Mouse (Mus musculus) urinary bladder, postnatal 10 days (tissue): ENCODE data around the gene Ager.

Source experiments
- DNase-seq: peaks from one replicate; pipeline ENCODE4 v3.0.0; 2022; ENCODE audit warnings: low spot score

Ager gene

GRCm38 (mm10) chr17:34632261-34632691 lies 34.6 kb downstream of the Ager start:
- DNase-seq: peak; percentile 46

DNA sequence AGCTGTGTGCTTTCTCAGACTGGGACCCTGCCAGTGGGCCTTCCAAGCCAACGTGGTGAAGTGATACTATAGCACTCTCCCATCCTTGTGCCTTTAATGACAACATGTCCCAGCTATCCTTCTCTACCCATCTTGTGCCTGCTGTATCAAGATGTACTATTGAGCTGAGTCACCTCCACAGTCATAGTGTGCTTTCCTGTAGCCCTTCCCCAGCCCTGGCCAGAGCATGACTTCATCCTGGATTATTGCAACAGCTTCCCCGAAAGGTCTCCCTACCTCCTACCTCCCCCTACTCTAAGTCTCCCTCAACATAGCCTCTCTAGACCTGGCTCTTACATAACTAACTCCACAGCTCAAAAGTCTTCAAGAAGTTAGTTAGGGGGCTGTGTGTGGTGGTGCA lies 38.0 kb downstream of the Ager start:
- DNase-seq: no peak

- DNase-seq: no peak
These were observed 39.8 kb downstream of the Ager start for GRCm38 (mm10) chr17:34637459-34637858.

- DNase-seq: no peak
These were observed 42.0 kb downstream of the Ager start for GRCm38 (mm10) chr17:34639461-34640255.

- DNase-seq: no peak
These were observed 43.3 kb downstream of the Ager start for GRCm38 (mm10) chr17:34640778-34641601.

- no peak for DNase-seq
These were observed 44.3 kb downstream of the Ager start for GRCm38 (mm10) chr17:34641945-34642344.

DNA sequence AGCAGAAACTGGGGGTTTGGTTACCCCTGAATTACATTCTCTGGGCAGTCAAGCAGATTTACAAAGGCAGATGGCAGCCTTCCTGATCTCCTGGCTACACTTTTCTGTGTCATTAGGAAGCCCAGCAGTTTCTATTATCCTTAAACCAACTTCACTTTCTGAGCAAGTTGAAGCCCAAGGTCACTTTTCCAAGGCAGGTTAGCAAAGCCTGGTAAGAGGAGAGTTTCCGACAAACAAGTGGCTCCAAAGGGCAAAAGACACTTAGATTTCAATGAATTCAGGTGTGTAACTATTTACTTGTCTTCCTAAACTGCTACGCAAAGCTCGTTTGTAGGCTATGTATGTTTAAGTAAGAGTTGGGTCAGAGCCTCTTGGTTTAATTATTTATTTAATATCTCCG lies 45.7 kb downstream of the Ager start:
- no peak for DNase-seq

DNA sequence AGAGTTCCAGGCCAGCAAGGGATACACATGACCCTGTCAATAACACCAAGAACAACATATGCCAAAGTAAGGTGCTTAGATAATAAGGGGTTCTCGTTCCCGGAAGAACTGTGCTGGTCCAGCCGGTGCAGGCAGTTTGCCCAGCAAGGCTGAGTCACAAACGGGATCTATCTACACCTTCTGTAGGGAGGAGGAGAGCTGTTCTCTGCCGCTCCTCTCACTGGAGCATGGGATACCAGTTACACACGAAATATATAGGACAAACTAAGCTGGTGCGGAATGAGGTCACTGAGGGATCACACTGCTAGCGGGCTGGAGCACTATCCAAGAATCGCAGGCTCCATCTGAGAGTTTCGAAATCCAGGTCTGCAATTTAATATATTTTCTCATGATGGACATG lies 46.3 kb downstream of the Ager start:
- no peak for DNase-seq

- DNase-seq: peak; percentile 88
These were observed 46.9 kb downstream of the Ager start, which contains the start of gene Fkbpl for GRCm38 (mm10) chr17:34644608-34645007. Fkbpl (plus strand) TSS chr17:34644764.

- DNase-seq: no peak
These were observed 47.7 kb downstream of the Ager start for GRCm38 (mm10) chr17:34645256-34645829.

DNA sequence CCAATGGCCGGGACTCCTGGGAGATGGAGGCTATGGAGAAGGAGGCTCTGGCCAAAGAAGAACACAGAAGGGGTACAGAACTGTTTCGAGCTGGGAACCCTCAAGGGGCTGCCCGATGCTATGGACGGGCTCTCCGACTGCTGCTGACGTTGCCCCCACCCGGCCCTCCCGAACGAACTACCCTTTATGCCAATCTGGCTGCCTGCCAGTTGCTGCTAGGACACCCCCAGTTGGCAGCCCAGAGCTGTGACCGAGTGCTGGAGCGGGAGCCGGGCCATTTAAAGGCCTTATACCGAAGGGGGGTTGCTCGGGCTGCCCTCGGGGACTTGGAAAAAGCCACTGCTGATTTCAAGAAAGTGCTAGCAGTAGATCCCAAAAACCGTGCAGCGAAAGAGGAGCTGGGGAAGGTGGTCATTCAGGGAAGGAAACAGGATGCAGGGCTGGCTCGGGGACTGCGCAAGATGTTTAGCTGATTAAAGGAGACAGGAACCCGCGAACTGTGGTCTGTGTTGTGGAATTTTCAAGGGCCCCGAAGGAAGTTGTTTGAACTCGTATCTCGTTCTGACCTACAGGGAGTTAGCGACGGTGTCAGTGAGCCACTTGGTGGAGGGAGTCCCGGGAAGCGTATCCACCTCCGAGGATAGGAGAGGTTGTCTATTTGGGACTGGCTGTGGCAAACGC lies 48.3 kb downstream of the Ager start:
- no peak for DNase-seq

- peak; percentile 85 for DNase-seq
These were observed 49.5 kb downstream of the Ager start, which contains the start of gene Atf6b for GRCm38 (mm10) chr17:34646906-34647787. Atf6b (plus strand) TSS chr17:34647146.

DNA sequence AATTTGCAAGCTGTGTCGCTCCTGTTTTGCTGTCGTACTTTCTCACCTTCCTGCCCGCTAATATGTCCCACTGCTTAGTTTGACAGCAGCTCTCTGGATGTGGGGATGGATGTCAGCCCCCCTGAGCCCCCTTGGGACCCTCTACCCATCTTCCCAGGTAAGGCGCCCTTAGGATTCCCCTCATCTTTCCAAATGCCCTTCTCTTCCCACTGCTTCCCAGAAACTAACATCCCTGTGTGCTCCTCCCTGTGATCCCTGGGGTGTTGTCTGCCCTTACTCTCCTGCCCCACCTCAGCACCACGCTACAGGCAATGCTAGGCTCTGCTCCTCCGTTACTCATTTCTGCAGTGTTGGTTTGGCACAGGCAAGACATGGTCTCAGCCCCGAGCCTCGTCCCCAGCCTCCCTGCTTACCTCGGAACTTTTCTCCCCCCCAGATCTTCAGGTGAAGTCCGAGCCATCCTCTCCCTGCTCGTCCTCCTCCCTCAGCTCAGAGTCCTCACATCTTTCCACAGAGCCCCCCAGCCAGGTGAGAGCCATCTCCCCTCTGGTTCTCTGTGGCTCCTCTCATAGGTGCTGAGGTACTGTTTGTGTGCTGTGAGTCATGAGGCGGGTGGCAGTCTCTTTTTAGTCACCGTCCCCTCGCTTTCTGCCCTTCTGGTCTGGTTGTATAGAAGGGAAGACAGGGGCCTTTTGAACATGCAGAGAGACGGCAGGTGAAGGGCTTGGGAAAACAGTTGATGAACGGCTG lies 50.7 kb downstream of the Ager start:
- DNase-seq: no peak

DNA sequence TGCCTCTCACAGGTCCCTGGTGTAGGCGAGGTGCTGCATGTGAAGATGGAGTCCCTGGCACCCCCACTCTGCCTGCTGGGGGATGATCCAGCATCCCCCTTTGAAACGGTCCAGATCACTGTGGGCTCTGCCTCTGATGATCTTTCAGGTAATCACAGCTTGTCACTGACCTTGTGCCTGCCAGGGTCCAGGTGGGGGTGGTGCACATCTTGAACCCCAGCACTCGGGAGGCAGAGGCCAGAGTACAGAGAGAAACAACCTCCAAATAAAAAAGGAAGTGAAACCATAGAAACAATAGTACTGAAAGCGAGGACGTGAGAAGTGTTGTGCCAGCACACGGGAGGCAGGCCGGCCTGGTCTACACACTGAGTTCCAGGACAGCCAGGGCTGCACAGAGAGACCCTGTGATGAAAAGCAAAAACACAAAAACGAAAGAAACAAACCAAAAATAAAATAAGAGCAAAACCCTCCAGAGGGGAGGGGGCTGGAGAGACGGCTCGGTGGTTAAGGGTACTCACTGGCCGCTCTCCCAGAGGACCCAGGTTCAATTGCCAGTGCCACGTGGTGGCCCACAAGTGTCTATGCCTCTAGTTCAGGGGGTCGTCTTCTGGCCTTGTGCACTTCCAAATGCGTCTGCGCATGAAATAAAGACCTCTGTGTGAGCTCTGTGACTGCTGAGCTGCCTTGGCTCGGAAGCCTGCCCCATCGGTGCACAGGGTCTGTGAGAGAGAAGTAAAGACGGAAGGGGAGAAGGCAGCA lies 51.6 kb downstream of the Ager start:
- no peak for DNase-seq
